Mouse (Mus musculus) CD8-positive naive resting alpha-beta T cell, adult 57 days (primary cell): ENCODE data around the gene Mcl1. TPM values are rescaled to one million over a fixed set of nuclear protein-coding genes. Genes with fewer than 3 reads are reported as not detected.

Experiments
- total RNA-seq: library from RNA; stranded (reverse); gene quantifications from one replicate; pipeline ENCODE4 v1.2.4, GENCODE M21; 2023

Mcl1 gene
- total RNA-seq: 250 TPM

GRCm38 (mm10) chr3:95658236-95658867 is at the start of gene Mcl1:
Gene Mcl1 (plus strand): TSS chr3:95658788.

GRCm38 (mm10) chr3:95624628-95625503 is 33.7 kb upstream of the Mcl1 start, which contains the start of gene Ensa:
Gene Ensa (plus strand): TSS chr3:95624993.

GRCm38 (mm10) chr3:95687524-95688421 is 29.2 kb downstream of the Mcl1 start, which contains the start of gene Adamtsl4:
Gene Adamtsl4 (minus strand): TSS chr3:95687917.

Other genes with a start within 250 kb of the Mcl1 start
- 70.6 TPM for gene Arnt, start 224.4 kb upstream of the Mcl1 start, total RNA-seq
- 1.9 TPM for gene Ctsk, start 159.5 kb upstream of the Mcl1 start, total RNA-seq
- 89.0 TPM for gene Ctss, start 132.0 kb upstream of the Mcl1 start, total RNA-seq
- not detected for gene Hormad1, start 99.1 kb upstream of the Mcl1 start, total RNA-seq
- 26.1 TPM for gene Golph3l, start 69.9 kb upstream of the Mcl1 start, total RNA-seq
- 106 TPM for gene Ensa, start 33.8 kb upstream of the Mcl1 start, total RNA-seq
- gene Adamtsl4, start 29.1 kb downstream of the Mcl1 start, total RNA-seq: 8.4 TPM
- 59.9 TPM for gene Ecm1, start 80.8 kb downstream of the Mcl1 start, total RNA-seq
- gene Tars2, start 101.4 kb downstream of the Mcl1 start, total RNA-seq: 102 TPM
- gene Rprd2, start 160.1 kb downstream of the Mcl1 start, total RNA-seq: 98.7 TPM
- gene Prpf3, start 197.1 kb downstream of the Mcl1 start, total RNA-seq: 72.8 TPM
- gene Mrps21, start 212.7 kb downstream of the Mcl1 start, total RNA-seq: 65.9 TPM
- gene Ciart, start 223.5 kb downstream of the Mcl1 start, total RNA-seq: 25.5 TPM
- 3.8 TPM for gene BC028528, start 233.2 kb downstream of the Mcl1 start, total RNA-seq
- 37.7 TPM for gene Aph1a, start 235.2 kb downstream of the Mcl1 start, total RNA-seq
- gene Car14, start 245.9 kb downstream of the Mcl1 start, total RNA-seq: not detected